Mouse (Mus musculus): ENCODE measurements around the gene Arih1. TPM values are rescaled to one million over a fixed set of nuclear protein-coding genes. Genes with fewer than 3 reads are reported as not detected.

The Arih1 gene
- polyA plus RNA-seq, 1 experiment from 2014 or later, result 15.3 TPM

DNA sequence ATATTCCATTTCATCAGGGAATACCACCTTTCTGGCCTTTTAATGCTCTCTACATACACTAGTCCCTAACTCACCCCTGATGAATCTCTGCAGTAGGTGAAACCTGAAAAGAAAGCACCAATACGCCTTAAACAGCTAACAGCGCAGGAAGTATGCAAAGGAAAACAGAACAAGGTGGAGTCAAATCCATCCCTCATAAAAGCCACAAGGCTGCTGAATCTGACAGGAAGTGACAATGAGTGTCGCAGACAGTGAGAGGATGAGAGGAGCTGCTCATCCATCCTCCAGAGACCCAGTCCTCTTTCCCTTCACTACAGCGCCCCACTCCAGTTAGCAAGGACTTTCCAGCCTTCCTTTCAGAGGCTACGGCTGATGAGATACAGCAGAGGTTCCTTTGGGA is 148.0 kb downstream of the Arih1 start:
- ATAC-seq (ENCODE audit: low FRiP score) (no peak), DNase-seq (ENCODE audit: low spot score, missing footprints) (no peak)
- Histone ChIP-seq H3K9me3 (ENCODE audit: control insufficient read depth, low read length) (no peaks in the 10 kb centered on the region), H3K27ac (ENCODE audit: low read depth, low read length) (no peak overlapping the region), H3K4me3 (ENCODE audit: low read depth, low read length) (no peak overlapping the region), H3K4me2 (no peak overlapping the region), H3K9ac (ENCODE audit: low read length) (no peak overlapping the region), H3K27me3 (ENCODE audit: control insufficient read depth, insufficient read depth, low read length) (no peaks in the 10 kb centered on the region), H3K4me1 (ENCODE audit: control insufficient read depth, insufficient read depth, low read length) (no peaks in the 10 kb centered on the region), H3K36me3 (ENCODE audit: control insufficient read depth, insufficient read depth, low read length) (0 out of 2 replicates have a peak, but pooled peaks cover 2% of the 10 kb centered on the region)
- WGBS, result 91% methylated on average over 5 of the region's 5 CpGs

Other genes starting within 250 kb of the Arih1 start
- 43.8 and 46.8 TPM in 2 replicates for gene Adpgk, start 195.1 kb downstream of the Arih1 start, polyA plus RNA-seq (2014; fragmentation: Nextera tagmentation; extraction: Ambion mirVana)
- 20.9 and 21.1 TPM in 2 replicates for gene Bbs4, start 133.1 kb downstream of the Arih1 start, polyA plus RNA-seq (2014; fragmentation: Nextera tagmentation; extraction: Ambion mirVana)
- 50.7 and 53.3 TPM in 2 replicates for gene Hexa, start 52.9 kb upstream of the Arih1 start, polyA plus RNA-seq (2014; fragmentation: Nextera tagmentation; extraction: Ambion mirVana)
- gene Tmem202, start 53.2 kb upstream of the Arih1 start, polyA plus RNA-seq (2014; fragmentation: Nextera tagmentation; extraction: Ambion mirVana), result 0.19 TPM in 1 of 2 replicates, not detected in the other
- 8.5 and 8.7 TPM in 2 replicates for gene Celf6, start 91.3 kb upstream of the Arih1 start, polyA plus RNA-seq (2014; fragmentation: Nextera tagmentation; extraction: Ambion mirVana)
- 90.8 and 91.7 TPM in 2 replicates for gene Parp6, start 130.7 kb upstream of the Arih1 start, polyA plus RNA-seq (2014; fragmentation: Nextera tagmentation; extraction: Ambion mirVana)
- gene Pkm, start 169.8 kb upstream of the Arih1 start, polyA plus RNA-seq (2014; fragmentation: Nextera tagmentation; extraction: Ambion mirVana), result 1,888 and 2,059 TPM in 2 replicates
- 0.15 and 0.18 TPM in 2 replicates for gene Gramd2, start 193.5 kb upstream of the Arih1 start, polyA plus RNA-seq (2014; fragmentation: Nextera tagmentation; extraction: Ambion mirVana)